Mouse (Mus musculus): ENCODE data around the gene Tmem189. TPM values are rescaled to one million over a fixed set of nuclear protein-coding genes. Genes with fewer than 3 reads are reported as not detected.

The Tmem189 gene
- polyA plus RNA-seq, 1 experiment from 2014 or later: 43.3 TPM

GRCm38 (mm10) chr2:167692831-167693230 is 3.2 kb upstream of the Tmem189 start:
- ATAC-seq (ENCODE audit: insufficient read depth): no peak
- TF ChIP-seq CTCF (IDR thresholded peaks at IDR 0.05; ENCODE audit: low read depth): no peak
- H3K9me3 ChIP-seq (ENCODE audit: low read depth, low read length): no peaks in the 10 kb centered on the region
- peak overlapping the region; percentile 92; the same call in 1 of the 2 replicates for H3K4me2 ChIP-seq
- H3K27ac ChIP-seq (ENCODE audit: low read depth): no peak overlapping the region
- no peak overlapping the region for H3K4me3 ChIP-seq (ENCODE audit: low read depth, low read length)
- DNase-seq: no peak
- no peak overlapping the region for H3K9ac ChIP-seq
- no peaks in the 10 kb centered on the region for H3K27me3 ChIP-seq (ENCODE audit: insufficient read depth, low read length)
- H3K4me1 ChIP-seq (ENCODE audit: insufficient read depth): no peaks in the 10 kb centered on the region
- peaks cover 24% of the 10 kb centered on the region for H3K36me3 ChIP-seq (ENCODE audit: insufficient read depth)
- 67% methylated on average over 3 of the region's 3 CpGs for WGBS

GRCm38 (mm10) chr2:167691871-167692661 is 2.4 kb upstream of the Tmem189 start:
- H3K4me3 ChIP-seq (ENCODE audit: low read depth, low read length): peak overlapping the region; percentile 80
- peaks cover 24% of the 10 kb centered on the region for H3K36me3 ChIP-seq (ENCODE audit: insufficient read depth)
- H3K9ac ChIP-seq: peak overlapping the region; percentile 39
- no peak overlapping the region; the same call in 1 of the 2 replicates for H3K27ac ChIP-seq (ENCODE audit: low read depth)
- no peaks in the 10 kb centered on the region for H3K4me1 ChIP-seq (ENCODE audit: insufficient read depth)
- no peaks in the 10 kb centered on the region; the same call in 1 of the 2 replicates for H3K27me3 ChIP-seq (ENCODE audit: insufficient read depth, low read length)
- DNase-seq (no peak), ATAC-seq (ENCODE audit: insufficient read depth) (no peak)
- peak overlapping the region; percentile 92 for H3K4me2 ChIP-seq
- TF ChIP-seq CTCF (IDR thresholded peaks at IDR 0.05; ENCODE audit: low read depth): no peak
- H3K9me3 ChIP-seq (ENCODE audit: low read depth, low read length): no peaks in the 10 kb centered on the region
- 80% methylated on average over 14 of the region's 14 CpGs for WGBS

DNA sequence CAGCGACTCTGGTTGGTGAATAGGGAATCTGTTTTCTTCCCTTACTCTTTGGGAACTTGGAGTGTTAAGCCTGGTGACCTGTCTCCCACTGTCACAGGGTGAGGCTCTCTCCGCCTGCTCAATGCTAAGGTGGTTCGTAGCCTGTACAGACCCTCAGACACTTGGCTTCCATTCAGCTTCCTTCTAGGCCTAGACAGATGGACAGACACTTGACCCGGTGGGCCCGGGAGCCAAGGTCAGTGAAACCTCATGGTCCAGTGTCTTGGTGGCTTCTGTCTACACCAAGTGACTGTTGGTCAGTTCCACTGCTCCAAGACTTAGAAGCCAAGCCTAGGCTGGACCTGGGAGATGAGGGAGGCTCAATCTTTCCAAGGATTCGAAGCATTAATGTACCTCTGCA is 1.8 kb upstream of the Tmem189 start:
- 84% methylated on average over 6 of the region's 6 CpGs for WGBS
- no peak for ATAC-seq (ENCODE audit: insufficient read depth)
- H3K27me3 ChIP-seq (ENCODE audit: insufficient read depth, low read length): no peaks in the 10 kb centered on the region; the same call in 1 of the 2 replicates
- H3K4me3 ChIP-seq (ENCODE audit: low read depth, low read length): peak overlapping the region; percentile 80
- H3K36me3 ChIP-seq (ENCODE audit: insufficient read depth): peaks cover 24% of the 10 kb centered on the region
- H3K27ac ChIP-seq (ENCODE audit: low read depth): no peak overlapping the region
- no peaks in the 10 kb centered on the region for H3K4me1 ChIP-seq (ENCODE audit: insufficient read depth)
- H3K9ac ChIP-seq: peak overlapping the region; percentile 39
- no peaks in the 10 kb centered on the region for H3K9me3 ChIP-seq (ENCODE audit: low read depth, low read length)
- H3K4me2 ChIP-seq: peak overlapping the region; percentile 92
- no peak for DNase-seq
- no peak for TF ChIP-seq CTCF (IDR thresholded peaks at IDR 0.05; ENCODE audit: low read depth)

DNA sequence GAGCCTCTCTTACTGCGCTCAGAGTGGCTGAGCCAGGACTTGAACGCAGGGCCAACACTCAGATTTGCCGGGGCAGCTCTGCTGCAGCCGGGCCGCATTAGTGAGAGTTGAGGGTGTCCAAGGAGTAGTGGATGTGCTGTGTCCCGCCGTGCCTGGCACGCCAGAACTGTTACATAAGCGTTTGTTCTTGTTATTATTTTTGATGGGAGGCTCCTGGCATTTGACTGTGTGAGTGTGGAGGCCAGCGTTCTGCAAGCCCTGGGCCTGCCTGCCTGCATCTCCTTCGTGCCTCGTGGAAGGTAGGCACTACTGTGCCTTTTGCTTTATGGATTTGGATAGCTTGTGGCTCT is 1.3 kb upstream of the Tmem189 start:
- Histone ChIP-seq H3K9me3 (ENCODE audit: low read depth, low read length) (no peaks in the 10 kb centered on the region), H3K36me3 (ENCODE audit: insufficient read depth) (peaks cover 24% of the 10 kb centered on the region), H3K27ac (ENCODE audit: low read depth) (no peak overlapping the region), H3K4me2 (peak overlapping the region; percentile 92), H3K4me1 (ENCODE audit: insufficient read depth) (no peaks in the 10 kb centered on the region), H3K4me3 (ENCODE audit: low read depth, low read length) (peak overlapping the region; percentile 80), H3K9ac (peak overlapping the region; percentile 63), H3K27me3 (ENCODE audit: insufficient read depth, low read length) (no peaks in the 10 kb centered on the region; the same call in 1 of the 2 replicates)
- TF ChIP-seq CTCF (IDR thresholded peaks at IDR 0.05; ENCODE audit: low read depth): no peak
- ATAC-seq (ENCODE audit: insufficient read depth): no peak
- WGBS: 54% methylated on average over 12 of the region's 12 CpGs
- DNase-seq: no peak

DNA sequence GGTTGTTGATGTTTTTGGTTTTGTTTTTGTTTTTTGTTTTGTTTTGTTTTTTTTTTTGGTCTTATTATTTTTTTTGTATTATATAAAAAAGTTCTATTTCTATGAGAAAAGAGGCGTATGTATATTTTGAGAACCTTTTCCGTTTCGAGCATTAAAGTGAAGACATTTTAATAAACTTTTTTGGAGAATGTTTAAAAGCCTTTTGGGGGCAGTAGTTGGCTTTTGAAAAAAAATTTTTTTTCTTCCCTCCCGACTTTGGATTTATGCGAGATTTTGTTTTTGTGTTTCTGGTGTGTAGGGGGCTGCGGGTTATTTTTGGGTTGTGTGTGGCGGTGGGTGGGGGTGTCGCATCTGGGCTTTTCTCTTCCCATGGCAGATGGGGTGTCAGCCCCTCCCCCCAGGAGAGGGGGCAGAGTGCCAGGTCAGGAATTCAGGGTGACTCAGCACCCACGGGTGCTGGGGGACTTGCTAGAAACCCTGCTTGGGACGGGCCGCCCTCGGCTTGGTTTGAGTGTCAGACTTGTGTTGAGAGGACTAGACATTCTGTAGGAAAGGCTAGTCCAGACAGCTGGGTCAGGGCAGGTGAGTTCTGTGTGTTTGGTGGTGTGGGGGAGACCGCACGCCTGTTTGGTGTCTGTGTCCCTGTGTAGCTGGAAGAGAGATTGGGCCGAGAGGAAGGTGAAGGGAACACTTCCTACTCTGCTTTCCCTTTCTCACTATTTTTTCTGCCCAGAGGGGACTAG is 768 bp upstream of the Tmem189 start:
- peak overlapping the region; percentile 83 for H3K9ac ChIP-seq
- peak; percentile 50 for DNase-seq
- H3K4me1 ChIP-seq (ENCODE audit: insufficient read depth): no peaks in the 10 kb centered on the region
- no peak for TF ChIP-seq CTCF (IDR thresholded peaks at IDR 0.05; ENCODE audit: low read depth)
- no peaks in the 10 kb centered on the region; the same call in 1 of the 2 replicates for H3K27me3 ChIP-seq (ENCODE audit: insufficient read depth, low read length)
- H3K27ac ChIP-seq (ENCODE audit: low read depth): peak overlapping the region; percentile 94; the same call in 1 of the 2 replicates
- H3K4me3 ChIP-seq (ENCODE audit: low read depth, low read length): peak overlapping the region; percentile 80
- 33% methylated on average over 15 of the region's 15 CpGs for WGBS
- no peaks in the 10 kb centered on the region for H3K9me3 ChIP-seq (ENCODE audit: low read depth, low read length)
- peak overlapping the region; percentile 92 for H3K4me2 ChIP-seq
- no peak for ATAC-seq (ENCODE audit: insufficient read depth)
- peaks cover 24% of the 10 kb centered on the region for H3K36me3 ChIP-seq (ENCODE audit: insufficient read depth)

DNA sequence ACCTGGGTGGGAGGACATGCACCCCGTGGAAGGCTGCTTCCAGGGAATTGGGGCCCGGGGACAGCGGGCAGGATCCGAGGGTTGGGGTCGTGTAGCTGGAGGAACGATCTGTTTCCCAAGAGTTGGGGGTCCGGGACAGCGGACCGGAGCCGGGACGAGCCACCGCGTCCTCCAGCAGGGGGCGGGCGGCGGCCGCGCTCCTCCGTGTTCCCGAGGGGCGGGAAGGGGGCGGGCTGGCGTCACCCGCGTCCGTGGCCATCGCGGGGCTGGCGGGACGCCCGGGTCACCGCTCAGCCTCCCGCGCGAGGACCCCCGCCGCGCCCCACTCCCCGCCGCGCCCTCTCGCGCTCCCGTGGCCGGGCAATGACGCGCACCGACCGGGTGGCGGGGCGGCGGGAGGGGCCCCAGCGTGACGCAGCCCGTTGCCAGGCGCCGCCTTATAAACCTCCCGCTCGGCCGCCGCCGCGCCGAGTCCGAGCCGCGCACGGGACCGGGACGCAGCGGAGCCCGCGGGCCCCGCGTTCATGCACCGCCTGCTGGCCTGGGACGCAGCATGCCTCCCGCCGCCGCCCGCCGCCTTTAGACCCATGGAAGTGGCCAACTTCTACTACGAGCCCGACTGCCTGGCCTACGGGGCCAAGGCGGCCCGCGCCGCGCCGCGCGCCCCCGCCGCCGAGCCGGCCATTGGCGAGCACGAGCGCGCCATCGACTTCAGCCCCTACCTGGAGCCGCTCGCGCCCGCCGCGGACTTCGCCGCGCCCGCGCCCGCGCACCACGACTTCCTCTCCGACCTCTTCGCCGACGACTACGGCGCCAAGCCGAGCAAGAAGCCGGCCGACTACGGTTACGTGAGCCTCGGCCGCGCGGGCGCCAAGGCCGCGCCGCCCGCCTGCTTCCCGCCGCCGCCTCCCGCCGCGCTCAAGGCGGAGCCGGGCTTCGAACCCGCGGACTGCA is 847 bp downstream of the Tmem189 start, which contains the start of gene Cebpb:
Gene Cebpb, plus strand, starts transcription at position 418 of the 954 bp plus-strand sequence.
- H3K9ac ChIP-seq: peak within 1 kb of the TSS; percentile 83
- peak within 1 kb of the TSS; percentile 80 for H3K4me3 ChIP-seq (ENCODE audit: low read depth, low read length)
- DNase-seq: peak; percentile 91
- no peaks in the 10 kb centered on the region; the same call in 1 of the 2 replicates for H3K27me3 ChIP-seq (ENCODE audit: insufficient read depth, low read length)
- H3K36me3 ChIP-seq (ENCODE audit: insufficient read depth): peaks cover 21% of the 10 kb centered on the region
- H3K4me1 ChIP-seq (ENCODE audit: insufficient read depth): no peaks in the 10 kb centered on the region
- TF ChIP-seq CTCF (IDR thresholded peaks at IDR 0.05; ENCODE audit: low read depth): peak; percentile 40
- ATAC-seq (ENCODE audit: insufficient read depth): peak; percentile 75
- under 1% methylated on average over 120 of the region's 147 CpGs for WGBS
- H3K9me3 ChIP-seq (ENCODE audit: low read depth, low read length): no peaks in the 10 kb centered on the region
- H3K4me2 ChIP-seq: peak within 1 kb of the TSS; percentile 92
- peak within 1 kb of the TSS; percentile 94 for H3K27ac ChIP-seq (ENCODE audit: low read depth)
